Mouse (Mus musculus) lung, embryonic 14.5 days (tissue): ENCODE measurements around the gene Rgs7. TPM values are rescaled to one million over a fixed set of nuclear protein-coding genes. Genes with fewer than 3 reads are reported as not detected.

ENCODE experiments used
- ATAC-seq: fragments of 200-750 bp; cut with Nextera tagmentation; 2 replicates; pipeline ENCODE4 v1.8.0; 2017; ENCODE audit warnings: mild to moderate bottlenecking, moderate TSS enrichment, moderate library complexity; ENCODE audit not compliant: insufficient read depth
- DNase-seq: peaks from one replicate; pipeline ENCODE4 v3.0.0-alpha.2; 2015
- H3K27ac ChIP-seq: fragments of 300-500 bp; sonication (generic); 2 replicates; pipeline ENCODE4 v1.5.1; 2014; ENCODE audit warnings: low read depth, mild to moderate bottlenecking, moderate library complexity
- H3K27me3 ChIP-seq: fragments of 300-500 bp; sonication (generic); 2 replicates; pipeline ENCODE4 v1.6.1; 2014; ENCODE audit warnings: low read length, control low read depth; ENCODE audit not compliant: insufficient read depth
- H3K36me3 ChIP-seq: fragments of 300-500 bp; sonication (generic); 2 replicates; pipeline ENCODE4 v1.6.1; 2014; ENCODE audit warnings: control low read depth; ENCODE audit not compliant: insufficient read depth
- H3K4me1 ChIP-seq: fragments of 300-500 bp; sonication (generic); 2 replicates; pipeline ENCODE4 v1.6.1; 2014; ENCODE audit warnings: antibody characterized with exemption, control low read depth; ENCODE audit not compliant: insufficient read depth
- H3K4me2 ChIP-seq: fragments of 300-500 bp; sonication (generic); 2 replicates; pipeline ENCODE4 v1.6.1; 2014; ENCODE audit warnings: mild to moderate bottlenecking
- H3K4me3 ChIP-seq: fragments of 300-500 bp; sonication (generic); 2 replicates; pipeline ENCODE4 v1.5.1; 2014; ENCODE audit warnings: low read depth, low read length
- H3K9ac ChIP-seq: fragments of 300-500 bp; sonication (generic); 2 replicates; pipeline ENCODE4 v1.6.1; 2014
- H3K9me3 ChIP-seq: fragments of 300-500 bp; sonication (generic); 2 replicates; pipeline ENCODE4 v1.6.1; 2016; ENCODE audit warnings: low read depth, low read length, control low read depth
- CTCF ChIP-seq: IDR thresholded peaks from 2 replicates; pipeline ENCODE4 v1.5.1; 2016; ENCODE audit warnings: antibody characterized with exemption, low read depth
- WGBS: fragments of 180-500 bp; shearing (Covaris S2); extraction: QIAGEN DNeasy Blood & Tissue Kit; methylation state at CpG from one replicate; pipeline ENCODE4 v1.1.7; 2014; 5-methylcytosine and 5-hydroxymethylcytosine counted together
- polyA plus RNA-seq: library from polyadenylated mRNA; unstranded; fragments of >200 nt; fragmentation: Nextera tagmentation; extraction: Ambion mirVana; gene quantifications from 2 replicates; pipeline ENCODE4 v1.2.1, GENCODE M21; 2014

The Rgs7 gene
- polyA plus RNA-seq, 1 experiment from 2014 or later, result 0.08 TPM

- TF ChIP-seq CTCF, result no peak
- no peaks in the 10 kb centered on the region for H3K9me3 ChIP-seq
- WGBS, result 78% methylated on average over 5 of the region's 5 CpGs
- H3K27me3 ChIP-seq, result no peaks in the 10 kb centered on the region
- H3K4me1 ChIP-seq, result no peaks in the 10 kb centered on the region
- H3K4me2 ChIP-seq, result no peak overlapping the region
- DNase-seq, result no peak
- no peak overlapping the region for H3K27ac ChIP-seq
- ATAC-seq, result no peak
- no peaks in the 10 kb centered on the region for H3K36me3 ChIP-seq
- no peak overlapping the region for H3K9ac ChIP-seq
- no peak overlapping the region for H3K4me3 ChIP-seq
Observed at GRCm38 (mm10) chr1:175389250-175389649, 103.0 kb downstream of the Rgs7 start.

- no peaks in the 10 kb centered on the region for H3K27me3 ChIP-seq
- no peak for TF ChIP-seq CTCF
- no peak overlapping the region for H3K4me2 ChIP-seq
- H3K36me3 ChIP-seq, result no peaks in the 10 kb centered on the region
- no peak overlapping the region for H3K9ac ChIP-seq
- DNase-seq, result no peak
- 33% methylated on average over 3 of the region's 3 CpGs for WGBS
- H3K9me3 ChIP-seq, result no peaks in the 10 kb centered on the region
- ATAC-seq, result no peak
- H3K4me1 ChIP-seq, result no peaks in the 10 kb centered on the region
- H3K4me3 ChIP-seq, result no peak overlapping the region
- H3K27ac ChIP-seq, result no peak overlapping the region
Observed at GRCm38 (mm10) chr1:175385581-175386235, 106.6 kb downstream of the Rgs7 start.

GRCm38 (mm10) chr1:175372571-175372970 lies 119.7 kb downstream of the Rgs7 start:
- DNase-seq, result no peak
- Histone ChIP-seq H3K27me3 (no peaks in the 10 kb centered on the region), H3K4me1 (no peaks in the 10 kb centered on the region), H3K36me3 (no peaks in the 10 kb centered on the region), H3K9me3 (no peaks in the 10 kb centered on the region), H3K4me2 (no peak overlapping the region), H3K4me3 (no peak overlapping the region), H3K9ac (no peak overlapping the region), H3K27ac (no peak overlapping the region)
- no peak for ATAC-seq
- no peak for TF ChIP-seq CTCF

- no peak for ATAC-seq
- 93% methylated on average over 2 of the region's 2 CpGs for WGBS
Observed at GRCm38 (mm10) chr1:175368062-175368461, 124.2 kb downstream of the Rgs7 start.

GRCm38 (mm10) chr1:175363606-175364005 lies 128.7 kb downstream of the Rgs7 start:
- no peak for DNase-seq
- no peak for ATAC-seq
- Histone ChIP-seq H3K4me3 (no peak overlapping the region), H3K27ac (no peak overlapping the region), H3K9me3 (no peaks in the 10 kb centered on the region), H3K4me2 (no peak overlapping the region), H3K4me1 (no peaks in the 10 kb centered on the region), H3K36me3 (no peaks in the 10 kb centered on the region), H3K9ac (no peak overlapping the region), H3K27me3 (no peaks in the 10 kb centered on the region)
- TF ChIP-seq CTCF, result no peak
- 81% methylated on average over 3 of the region's 3 CpGs for WGBS

More at GRCm38 (mm10) chr1:175368062-175368461, 124.2 kb downstream of the Rgs7 start:
- Histone ChIP-seq H3K9ac (no peak overlapping the region), H3K36me3 (no peaks in the 10 kb centered on the region), H3K4me2 (no peak overlapping the region), H3K4me3 (no peak overlapping the region), H3K27ac (no peak overlapping the region), H3K9me3 (no peaks in the 10 kb centered on the region), H3K27me3 (no peaks in the 10 kb centered on the region), H3K4me1 (no peaks in the 10 kb centered on the region)
- no peak for TF ChIP-seq CTCF
- no peak for DNase-seq

- no peaks in the 10 kb centered on the region for H3K9me3 ChIP-seq
- H3K4me2 ChIP-seq, result no peak overlapping the region
- no peak overlapping the region for H3K27ac ChIP-seq
- H3K27me3 ChIP-seq, result no peaks in the 10 kb centered on the region
- ATAC-seq (no peak), DNase-seq (no peak)
- no peaks in the 10 kb centered on the region for H3K36me3 ChIP-seq
- H3K4me1 ChIP-seq, result no peaks in the 10 kb centered on the region
- H3K4me3 ChIP-seq, result no peak overlapping the region
- 43% methylated on average over 7 of the region's 7 CpGs for WGBS
- H3K9ac ChIP-seq, result no peak overlapping the region
- TF ChIP-seq CTCF, result no peak
Observed at GRCm38 (mm10) chr1:175359411-175360366, 132.6 kb downstream of the Rgs7 start.

DNA sequence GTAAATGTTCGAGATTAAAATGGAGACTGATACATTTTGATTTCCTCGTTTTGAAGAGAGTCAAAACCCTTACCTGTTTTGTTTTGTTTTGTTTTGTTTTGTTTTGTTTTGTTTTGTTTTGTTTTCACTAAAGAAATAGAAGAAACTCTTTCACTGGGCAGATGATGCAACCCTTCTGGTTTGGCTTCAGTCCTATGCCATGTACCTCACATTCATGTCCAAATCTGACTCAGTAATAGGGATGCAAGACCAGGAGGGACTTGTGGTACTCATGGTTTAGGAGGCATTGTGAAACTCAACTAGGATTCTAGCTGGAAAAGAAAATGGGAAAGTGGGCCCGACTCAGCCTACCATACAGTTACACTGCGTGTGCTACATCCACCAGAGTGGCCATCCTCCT lies 139.4 kb downstream of the Rgs7 start:
- H3K4me1 ChIP-seq, result no peaks in the 10 kb centered on the region
- H3K9me3 ChIP-seq, result no peaks in the 10 kb centered on the region
- ATAC-seq (no peak), DNase-seq (no peak)
- no peak overlapping the region for H3K27ac ChIP-seq
- TF ChIP-seq CTCF, result no peak
- 76% methylated on average over 4 of the region's 4 CpGs for WGBS
- H3K9ac ChIP-seq, result no peak overlapping the region
- no peak overlapping the region for H3K4me3 ChIP-seq
- no peaks in the 10 kb centered on the region for H3K36me3 ChIP-seq
- H3K4me2 ChIP-seq, result no peak overlapping the region
- H3K27me3 ChIP-seq, result no peaks in the 10 kb centered on the region
